30 mouse cellular contexts compared by ENCODE assay signal in genomic region chr17:72045671-72046070, GRCm38 (mm10).
DNase-seq lines count a peak whose midpoint lies in the region; ATAC-seq lines count a peak whose summit lies in the region.
"Had no signal": no experiment of that assay in that cellular context is flagged by ENCODE, and none has a peak within 500 bp of the region (broad histone marks: within the 10 kb centered on the region; RNA-seq: fewer than 3 reads in every experiment).

No protein-coding gene starts in this region.

- no peaks in the 10 kb centered on the region for H3K27me3 ChIP-seq in neural tube, embryonic 15.5 days (replicated peaks)
- H3K27me3 ChIP-seq: embryonic facial prominence, embryonic 15.5 days; heart, embryonic 13.5 days; hindbrain, embryonic 15.5 days had no signal

- no peak overlapping the region for H3K4me3 ChIP-seq in neural tube, embryonic 15.5 days (replicated peaks)
- H3K4me3 ChIP-seq: embryonic facial prominence, embryonic 10.5 days; embryonic facial prominence, embryonic 15.5 days; gastrocnemius, adult 2 months; heart, embryonic 13.5 days; hindbrain, embryonic 15.5 days; layer of hippocampus, adult 2 months had no signal

- 90% methylated on average over 2 of the region's 2 CpGs for WGBS in neural tube, embryonic 15.5 days

- no peak overlapping the region for H3K27ac ChIP-seq in neural tube, embryonic 15.5 days (replicated peaks)
- H3K27ac ChIP-seq: embryonic facial prominence, embryonic 10.5 days; embryonic facial prominence, embryonic 15.5 days; gastrocnemius, adult 2 months; heart, embryonic 13.5 days; hindbrain, embryonic 15.5 days; layer of hippocampus, adult 2 months; liver, embryonic 14.5 days; macrophage had no signal

- no peaks in the 10 kb centered on the region for H3K9me3 ChIP-seq in neural tube, embryonic 15.5 days (replicated peaks)
- H3K9me3 ChIP-seq: embryonic facial prominence, embryonic 10.5 days; embryonic facial prominence, embryonic 15.5 days; heart, embryonic 13.5 days; hindbrain, embryonic 15.5 days had no signal

- H3K4me2 ChIP-seq in neural tube, embryonic 15.5 days: no peak overlapping the region
- H3K4me2 ChIP-seq: embryonic facial prominence, embryonic 15.5 days; heart, embryonic 13.5 days; hindbrain, embryonic 15.5 days had no signal

- H3K4me1 ChIP-seq in neural tube, embryonic 15.5 days: peaks cover 17% of the 10 kb centered on the region
- H3K4me1 ChIP-seq: embryonic facial prominence, embryonic 15.5 days had no signal

- no peak for ATAC-seq in neural tube, embryonic 15.5 days (ENCODE audit: low FRiP score)
- ATAC-seq: forebrain, embryonic 14.5 days; inflammation-experienced regulatory T-cells, adult 6 months had no signal

- peak; percentile 29 to 43 for DNase-seq in cerebellum, adult 18-20 months
- DNase-seq in cerebellum, adult 11-12 months: no peak
- peak; percentile 51 for DNase-seq in Muller cell, postnatal 12 days (ENCODE audit: inconsistent ontology term)
- DNase-seq in cerebellum, adult 9-10 months: peak; percentile 41
- peak; percentile 35 to 59 for DNase-seq in cerebellum, postnatal 36 days
- DNase-seq in layer of hippocampus, adult 9-11 months: no peak
- DNase-seq: adrenal gland, postnatal 14 days; gastrocnemius, adult 2 months; gastrocnemius, postnatal 36 days; heart, postnatal 10 days; kidney, adult 11 months; kidney, postnatal 25 days; layer of hippocampus, postnatal 36 days; liver; lung, adult 2 months; lung, postnatal 10 days; midbrain, embryonic 14.5 days; spleen, adult 18-20 months; thymus, postnatal 25 days had no signal

- H3K9ac ChIP-seq in neural tube, embryonic 15.5 days (replicated peaks): no peak overlapping the region
- H3K9ac ChIP-seq: embryonic facial prominence, embryonic 15.5 days; heart, embryonic 13.5 days; hindbrain, embryonic 15.5 days; liver, embryonic 14.5 days had no signal

- H3K36me3 ChIP-seq in neural tube, embryonic 15.5 days: no peaks in the 10 kb centered on the region
- H3K36me3 ChIP-seq: embryonic facial prominence, embryonic 10.5 days; embryonic facial prominence, embryonic 15.5 days; G1E; heart, embryonic 13.5 days; hindbrain, embryonic 15.5 days had no signal

Comparison
In these comparisons a context has a peak if more than half of its experiments do, and no peak if none do; other contexts are left out.
1. DNase-seq: peak in cerebellum, adult 18-20 months (2 of 2), Muller cell, postnatal 12 days (single experiment), cerebellum, adult 9-10 months (single experiment) and cerebellum, postnatal 36 days (2 of 2); none in cerebellum, adult 11-12 months (single experiment) and layer of hippocampus, adult 9-11 months (single experiment).